Mouse (Mus musculus) G1E-ER4 (cell line): ENCODE results near the gene Pdcd1lg2. TPM values are rescaled to one million over a fixed set of nuclear protein-coding genes. Genes with fewer than 3 reads are reported as not detected.

ENCODE experiments used
- GATA1 ChIP-seq: IDR thresholded peaks from one replicate; pipeline ENCODE4 v1.8.0; 2012; ENCODE audit warnings: low read length, inconsistent platforms
- polyA plus RNA-seq: library from polyadenylated mRNA; stranded (reverse); fragments of >175 nt; gene quantifications from 2 replicates; pipeline ENCODE4 v1.2.3, GENCODE M21; 2012

Gene Pdcd1lg2
- polyA plus RNA-seq, 1 experiment: 0.12 TPM

- no peak for TF ChIP-seq GATA1
Measured at GRCm38 (mm10) chr19:29515991-29516390, 105.3 kb downstream of the Pdcd1lg2 start.

GRCm38 (mm10) chr19:29518409-29518808 is 107.7 kb downstream of the Pdcd1lg2 start:
- no peak for TF ChIP-seq GATA1

GRCm38 (mm10) chr19:29518922-29519321 is 108.2 kb downstream of the Pdcd1lg2 start:
- no peak for TF ChIP-seq GATA1

Other genes starting within 250 kb of the Pdcd1lg2 start
- 5.9 and 10.3 TPM in 2 replicates for gene Jak2, start 159.1 kb upstream of the Pdcd1lg2 start, polyA plus RNA-seq
- 0.18 TPM in 1 of 2 replicates, not detected in the other for gene Insl6, start 85.6 kb upstream of the Pdcd1lg2 start, polyA plus RNA-seq
- not detected in 2 replicates for gene Rln1, start 76.2 kb upstream of the Pdcd1lg2 start, polyA plus RNA-seq
- gene Plgrkt, start 43.5 kb upstream of the Pdcd1lg2 start, polyA plus RNA-seq: 28.7 and 36.9 TPM in 2 replicates
- gene Cd274, start 43.5 kb upstream of the Pdcd1lg2 start, polyA plus RNA-seq: 0.18 and 0.24 TPM in 2 replicates
- 12.2 and 13.3 TPM in 2 replicates for gene Ric1, start 111.4 kb downstream of the Pdcd1lg2 start, polyA plus RNA-seq
- gene Ermp1, start 237.5 kb downstream of the Pdcd1lg2 start, polyA plus RNA-seq: 14.6 and 20.0 TPM in 2 replicates